Mouse (Mus musculus): ENCODE data around the gene Unc5b. TPM values are rescaled to one million over a fixed set of nuclear protein-coding genes. Genes with fewer than 3 reads are reported as not detected.
A peak's percentile ranks its signal among the peaks of the same experiment; 100 is the strongest.

The Unc5b gene
- polyA plus RNA-seq, 1 experiment from 2014 or later: 0.70 TPM

- peak; percentile 55 for DNase-seq (ENCODE audit: low spot score)
These were observed 74.4 kb downstream of the Unc5b start for GRCm38 (mm10) chr10:60756992-60757391.

DNA sequence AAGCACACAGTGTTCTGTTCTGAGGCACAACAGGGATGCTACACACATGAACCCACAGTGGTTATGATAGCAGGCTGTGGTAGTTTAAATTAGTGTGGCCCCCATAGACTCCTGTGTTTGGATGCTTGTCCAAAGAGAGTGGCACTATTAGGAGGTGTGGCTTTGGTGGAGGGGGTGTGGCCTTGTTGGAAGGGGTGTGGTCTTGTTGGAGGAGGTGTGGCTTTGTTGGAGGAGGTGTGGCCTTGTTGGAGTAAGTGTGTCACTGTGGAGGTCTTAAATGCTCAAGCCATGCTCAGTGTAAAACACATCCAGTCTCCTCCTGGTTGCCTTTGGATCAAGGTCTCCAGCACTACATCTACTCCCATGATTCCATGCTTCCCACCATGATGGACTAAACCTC lies 75.2 kb downstream of the Unc5b start:
- no peak for DNase-seq (ENCODE audit: low spot score)

DNA sequence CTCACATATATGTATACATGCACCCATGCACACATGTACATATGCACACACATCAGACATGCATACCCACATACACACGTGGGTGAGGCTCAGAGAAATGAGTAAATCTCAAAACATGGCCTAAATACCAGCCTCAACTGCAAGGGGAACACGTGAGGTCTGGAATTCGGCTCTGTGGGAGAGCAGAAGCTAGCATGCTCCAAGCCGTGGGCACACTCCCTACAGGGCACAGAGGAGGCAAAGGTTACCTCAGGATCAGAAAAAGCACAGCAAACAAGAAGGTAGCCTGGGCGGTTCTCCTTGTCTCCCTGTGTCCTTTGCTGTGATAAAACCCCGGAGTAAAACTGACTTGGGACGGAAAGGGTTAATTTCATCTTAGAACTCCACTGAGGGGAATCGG lies 77.4 kb downstream of the Unc5b start:
- no peak for DNase-seq (ENCODE audit: low spot score)

DNA sequence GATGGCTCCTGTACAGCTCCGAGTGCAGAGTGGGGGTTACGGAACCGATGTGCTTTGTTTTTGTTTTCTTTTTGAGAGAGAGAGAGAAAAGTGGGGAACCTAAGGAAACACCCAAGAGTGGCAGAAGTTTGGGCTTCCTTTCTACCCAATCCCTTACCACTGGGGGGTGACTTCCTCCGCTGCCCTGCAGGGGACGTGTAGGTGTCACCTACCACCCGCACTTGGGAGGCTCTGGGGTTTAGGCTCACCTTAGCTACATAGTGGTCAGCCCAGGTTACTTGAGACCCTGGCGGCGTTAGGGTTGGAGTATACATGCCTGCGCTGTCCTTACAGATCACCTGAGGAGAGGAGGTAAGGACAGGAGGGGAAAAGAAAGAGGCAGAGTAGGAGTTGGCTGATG lies 78.1 kb downstream of the Unc5b start:
- peak; percentile 37 for DNase-seq (ENCODE audit: low spot score)

GRCm38 (mm10) chr10:60752040-60753020 lies 79.1 kb downstream of the Unc5b start, which contains the start of gene Slc29a3:
Gene Slc29a3 (minus strand): TSS chr10:60752794.
- peak; percentile 96 for DNase-seq (ENCODE audit: low spot score)

GRCm38 (mm10) chr10:60747667-60748212 lies 83.6 kb downstream of the Unc5b start:
- no peak for DNase-seq (ENCODE audit: low spot score)

- DNase-seq (ENCODE audit: low spot score): no peak
These were observed 84.9 kb downstream of the Unc5b start for GRCm38 (mm10) chr10:60746512-60746911.

DNA sequence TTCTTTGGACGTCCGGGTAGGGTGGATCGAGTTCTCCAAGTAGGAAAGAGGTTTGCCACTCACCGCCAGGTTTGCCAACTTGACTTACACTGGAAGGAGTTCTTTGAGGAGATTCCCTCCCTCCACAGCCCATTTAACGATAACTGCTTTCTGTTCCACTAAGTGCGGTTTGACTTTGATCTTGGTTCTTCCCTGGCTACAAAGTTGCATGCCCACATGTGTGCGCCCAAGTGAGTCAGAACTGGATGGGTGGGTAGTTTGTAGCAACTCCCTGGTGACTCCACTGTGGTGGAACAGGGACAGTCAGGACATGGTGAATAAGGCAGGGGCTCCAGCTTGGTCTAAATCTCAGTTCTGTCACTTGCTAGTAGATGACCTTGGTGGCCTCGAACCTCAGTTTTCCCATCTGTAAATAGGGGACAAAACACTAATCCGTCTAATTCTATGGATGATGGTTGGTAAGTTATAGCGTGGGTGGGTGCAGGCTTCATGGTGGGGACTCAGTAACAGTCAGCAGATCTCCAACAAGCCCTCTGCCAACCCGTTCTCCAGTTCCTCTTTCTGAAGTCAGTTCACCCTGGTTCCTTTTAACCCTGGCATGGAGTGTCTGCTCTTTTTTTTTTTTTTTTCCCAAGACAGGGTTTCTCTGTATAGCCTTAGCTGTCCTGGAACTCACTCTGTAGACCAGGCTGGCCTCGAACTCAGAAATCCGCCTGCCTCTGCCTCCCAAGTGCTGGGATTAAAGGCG lies 86.7 kb downstream of the Unc5b start:
- no peak for DNase-seq (ENCODE audit: low spot score)

GRCm38 (mm10) chr10:60743681-60744080 lies 87.7 kb downstream of the Unc5b start:
- no peak for DNase-seq (ENCODE audit: low spot score)

GRCm38 (mm10) chr10:60742942-60743341 lies 88.4 kb downstream of the Unc5b start:
- no peak for DNase-seq (ENCODE audit: low spot score)

GRCm38 (mm10) chr10:60742296-60742695 lies 89.1 kb downstream of the Unc5b start:
- DNase-seq (ENCODE audit: low spot score): peak; percentile 24

DNA sequence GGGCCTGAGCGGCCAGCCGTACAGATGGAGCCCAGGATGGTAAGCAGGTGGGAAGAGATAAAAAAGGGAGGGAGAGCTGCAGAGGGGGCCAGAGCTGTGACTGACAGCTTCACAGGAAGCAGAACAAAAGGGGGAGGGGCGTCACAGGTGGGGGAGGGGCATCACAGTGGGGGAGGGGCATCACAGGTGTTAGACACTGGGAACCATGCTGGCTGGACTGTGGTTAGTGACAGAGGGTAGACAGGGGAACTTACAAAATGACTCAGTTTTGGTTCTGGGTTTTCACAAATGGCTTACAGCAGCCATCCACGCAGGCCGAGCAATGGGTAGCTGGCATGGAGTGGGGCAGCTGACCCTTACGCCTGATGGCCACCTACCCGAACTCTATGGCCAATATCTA lies 89.9 kb downstream of the Unc5b start:
- DNase-seq (ENCODE audit: low spot score): peak; percentile 60

DNA sequence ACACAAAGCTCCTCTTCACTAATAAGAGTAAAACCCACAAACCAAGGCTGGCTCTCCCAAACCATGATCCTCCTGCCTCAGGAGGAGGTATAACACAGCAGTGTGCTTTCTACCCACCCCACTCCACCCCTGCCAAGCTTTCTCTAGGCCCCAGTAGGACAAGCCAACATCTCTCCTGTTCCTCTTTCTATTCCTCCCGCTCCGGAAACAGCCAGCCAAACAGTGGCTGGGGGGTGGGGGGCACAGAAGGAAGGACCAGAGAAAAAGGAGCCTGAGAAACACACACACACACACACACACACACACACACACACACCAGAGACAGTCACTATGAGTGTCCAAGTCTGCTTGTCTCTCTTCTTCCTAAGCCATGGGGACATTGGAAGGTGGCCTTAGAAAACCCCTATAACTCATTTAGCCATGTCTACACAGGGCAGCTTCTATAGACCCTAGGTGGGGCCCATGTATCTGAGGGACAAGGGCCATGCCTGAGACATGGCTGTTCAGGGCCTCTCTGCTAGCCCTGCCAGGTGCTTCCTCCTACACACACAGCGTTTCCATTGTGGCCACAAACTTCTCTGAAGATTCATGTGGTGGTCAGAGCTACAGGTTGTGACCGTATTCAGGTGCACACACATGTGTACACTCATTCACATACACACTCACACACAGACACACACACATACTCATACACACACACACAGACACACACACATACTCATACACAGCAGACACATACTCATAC lies 91.6 kb downstream of the Unc5b start:
- DNase-seq (ENCODE audit: low spot score): peak; percentile 63

DNA sequence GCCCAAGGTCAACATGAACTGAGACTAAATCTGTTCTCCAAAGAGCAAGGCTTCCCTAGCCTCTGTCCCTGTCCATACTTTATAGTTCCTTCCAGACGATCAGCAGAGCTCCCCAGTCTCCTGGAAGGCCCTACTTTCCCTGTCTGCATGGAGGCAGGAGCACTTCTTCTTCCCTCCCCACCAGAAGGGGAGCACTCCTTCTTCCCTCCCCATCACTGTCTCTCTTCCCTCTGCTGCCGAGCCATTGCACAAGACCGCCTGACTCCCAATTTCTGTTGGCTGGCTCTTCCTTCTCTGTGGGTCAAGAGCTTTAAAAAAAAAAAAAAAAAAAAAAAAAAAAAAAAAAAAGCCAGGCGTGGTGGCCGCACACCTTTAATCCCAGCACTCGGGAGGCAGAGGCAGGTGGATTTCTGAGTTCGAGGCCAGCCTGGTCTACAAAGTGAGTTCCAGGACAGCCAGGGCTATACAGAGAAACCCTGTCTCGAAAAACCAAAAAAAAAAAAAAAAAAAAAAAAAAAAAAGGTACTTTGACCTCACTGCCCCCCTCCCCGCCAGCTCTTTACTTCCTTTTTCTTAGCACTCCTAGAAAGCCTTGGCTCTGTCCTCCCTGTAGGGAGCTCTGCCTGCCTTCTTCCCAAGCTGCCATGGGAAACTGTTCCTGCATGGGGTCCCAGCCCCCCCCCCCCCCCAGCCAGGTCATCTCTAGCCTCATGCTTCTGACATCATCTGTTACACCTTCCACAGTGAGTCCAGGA lies 93.3 kb downstream of the Unc5b start:
- DNase-seq (ENCODE audit: low spot score): no peak

GRCm38 (mm10) chr10:60737169-60737728 lies 94.1 kb downstream of the Unc5b start:
- DNase-seq (ENCODE audit: low spot score): no peak

DNA sequence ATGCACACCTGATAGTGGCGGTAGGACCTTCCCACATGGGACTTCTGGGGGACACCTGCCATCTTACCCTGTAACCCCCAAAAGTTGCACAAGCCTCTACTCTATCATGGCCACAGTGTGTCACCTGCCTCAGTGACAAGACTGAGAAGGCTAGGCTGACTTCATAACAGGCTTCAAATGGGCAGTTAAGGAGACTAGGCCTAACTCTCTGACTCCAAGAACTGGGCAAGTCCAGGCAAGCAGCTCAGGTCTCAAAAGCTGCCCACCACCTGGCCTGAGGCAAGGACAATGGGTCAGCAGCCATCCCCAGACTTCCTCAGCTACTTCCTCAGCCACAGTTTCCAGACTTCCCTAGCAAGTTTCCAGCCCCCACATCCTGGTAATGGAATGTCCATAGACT lies 95.6 kb downstream of the Unc5b start:
- DNase-seq (ENCODE audit: low spot score): no peak

- DNase-seq (ENCODE audit: low spot score): no peak
These were observed 97.9 kb downstream of the Unc5b start for GRCm38 (mm10) chr10:60733471-60733870.

DNA sequence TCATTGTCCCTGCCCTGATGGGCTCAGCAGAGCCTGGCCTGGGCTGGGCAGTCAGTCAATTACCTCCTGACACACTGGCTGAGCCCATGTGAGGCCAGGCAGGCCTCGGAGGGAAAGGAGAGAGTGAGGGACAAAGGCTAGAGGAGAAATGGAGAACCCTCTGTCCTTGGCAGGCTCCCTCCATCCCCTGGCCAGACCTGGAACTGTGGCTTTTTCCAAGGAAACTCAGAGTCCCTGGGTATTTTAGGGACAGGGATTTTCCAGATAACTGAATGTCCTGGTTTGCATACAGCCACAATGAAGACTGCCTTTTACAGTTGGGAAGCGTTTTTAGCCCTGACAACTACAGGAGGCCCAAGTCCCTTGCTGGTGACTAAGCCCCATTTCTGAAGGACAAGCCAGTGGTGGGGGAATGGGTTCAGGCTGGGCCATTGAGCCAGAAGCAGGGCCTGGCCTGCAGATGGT lies 99.0 kb downstream of the Unc5b start:
- no peak for DNase-seq (ENCODE audit: low spot score)

GRCm38 (mm10) chr10:60731742-60732141 lies 99.6 kb downstream of the Unc5b start:
- no peak for DNase-seq (ENCODE audit: low spot score)

GRCm38 (mm10) chr10:60727301-60727700 lies 104.1 kb downstream of the Unc5b start:
- DNase-seq (ENCODE audit: low spot score): no peak
